Mouse (Mus musculus) CD4-positive helper T cell, adult 2 months (primary cell): Measurements from ENCODE around the gene Haspin.

Experiments used
- DNase-seq: peaks from one replicate; pipeline ENCODE4 v3.0.0-alpha.2; 2012; ENCODE audit warnings: low read depth, missing footprints, low spot score

Gene Haspin

GRCm38 (mm10) chr11:73137591-73138501 is at the start of gene Haspin:
TSS of gene Haspin (minus strand) at chr11:73138294.
- DNase-seq, result peak; percentile 92

DNA sequence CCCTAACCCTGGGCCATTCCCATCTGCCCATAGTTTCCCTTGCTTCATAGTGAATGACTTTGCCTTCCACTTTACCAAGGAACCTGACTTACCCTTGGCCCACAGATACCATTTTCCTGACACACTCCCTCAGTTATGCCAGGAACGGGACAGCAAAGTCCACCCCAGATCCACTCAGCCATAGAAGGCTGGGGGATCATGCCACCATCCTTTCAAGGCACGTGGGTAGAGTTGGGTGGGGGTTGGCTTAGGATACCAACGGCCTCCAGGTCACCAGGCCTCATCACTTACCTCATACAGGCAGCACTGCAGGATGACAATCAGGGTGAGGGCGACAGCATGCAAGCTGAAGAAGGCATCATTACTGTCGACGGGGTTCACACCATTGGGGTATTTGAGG is 49.1 kb upstream of the Haspin start:
- DNase-seq, result no peak

DNA sequence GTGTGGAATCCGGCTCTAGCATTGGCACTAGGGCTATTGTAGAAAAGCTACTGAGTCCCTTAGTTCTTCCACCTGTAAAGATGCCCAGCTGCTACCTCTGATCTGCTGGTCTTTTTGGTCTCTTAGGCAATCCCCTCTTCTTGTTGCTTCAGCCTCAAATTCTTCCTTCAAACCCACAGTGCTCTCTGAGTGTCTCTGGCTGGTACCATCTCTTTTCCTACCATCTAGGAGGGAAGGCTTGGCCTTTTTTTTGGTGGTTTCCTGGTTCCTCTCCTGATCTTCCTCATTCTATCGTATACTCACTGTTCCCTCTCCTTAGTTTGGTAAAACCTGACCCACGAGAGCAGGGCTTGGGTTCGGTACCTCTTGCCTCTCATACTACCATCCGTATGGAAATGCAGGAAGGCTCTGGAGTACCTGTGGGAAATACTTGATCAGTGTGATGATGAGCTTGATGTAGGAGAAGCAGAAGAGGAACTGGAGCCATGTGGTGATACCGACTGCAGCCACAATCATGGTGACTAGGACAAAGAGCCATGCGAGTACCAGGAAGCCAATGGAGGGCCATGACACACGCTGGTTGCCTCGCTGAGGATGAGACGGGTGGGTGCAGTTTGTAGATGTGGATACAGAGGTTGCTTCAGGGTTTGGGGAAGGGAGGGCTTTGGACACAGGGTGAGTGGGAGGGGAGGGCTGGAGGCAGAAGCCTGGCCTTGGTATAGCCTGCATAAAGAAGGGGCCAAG is 48.0 kb upstream of the Haspin start:
- no peak for DNase-seq

DNA sequence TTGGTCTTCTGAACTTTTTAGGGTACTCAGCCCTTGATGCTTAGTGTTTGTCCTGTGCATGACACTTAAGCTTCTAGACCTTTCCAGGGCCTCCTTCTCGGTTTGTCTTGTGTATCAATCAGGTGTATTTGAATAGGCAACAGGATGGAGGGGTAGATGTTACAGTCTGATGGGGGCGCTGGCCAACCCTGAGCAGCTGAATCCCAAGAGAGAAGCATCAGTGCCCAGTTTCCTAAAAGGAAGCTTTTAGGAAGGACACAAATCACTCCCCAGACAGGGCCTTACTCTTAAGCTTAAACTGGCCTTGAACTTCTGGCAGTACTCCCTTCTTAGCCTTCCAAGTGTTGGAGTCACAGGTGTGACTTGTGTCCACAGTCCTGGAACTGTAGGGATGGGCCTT is 39.8 kb upstream of the Haspin start:
- no peak for DNase-seq

- peak; percentile 58 for DNase-seq
These were observed 39.4 kb upstream of the Haspin start for GRCm38 (mm10) chr11:73177509-73177875.

DNA sequence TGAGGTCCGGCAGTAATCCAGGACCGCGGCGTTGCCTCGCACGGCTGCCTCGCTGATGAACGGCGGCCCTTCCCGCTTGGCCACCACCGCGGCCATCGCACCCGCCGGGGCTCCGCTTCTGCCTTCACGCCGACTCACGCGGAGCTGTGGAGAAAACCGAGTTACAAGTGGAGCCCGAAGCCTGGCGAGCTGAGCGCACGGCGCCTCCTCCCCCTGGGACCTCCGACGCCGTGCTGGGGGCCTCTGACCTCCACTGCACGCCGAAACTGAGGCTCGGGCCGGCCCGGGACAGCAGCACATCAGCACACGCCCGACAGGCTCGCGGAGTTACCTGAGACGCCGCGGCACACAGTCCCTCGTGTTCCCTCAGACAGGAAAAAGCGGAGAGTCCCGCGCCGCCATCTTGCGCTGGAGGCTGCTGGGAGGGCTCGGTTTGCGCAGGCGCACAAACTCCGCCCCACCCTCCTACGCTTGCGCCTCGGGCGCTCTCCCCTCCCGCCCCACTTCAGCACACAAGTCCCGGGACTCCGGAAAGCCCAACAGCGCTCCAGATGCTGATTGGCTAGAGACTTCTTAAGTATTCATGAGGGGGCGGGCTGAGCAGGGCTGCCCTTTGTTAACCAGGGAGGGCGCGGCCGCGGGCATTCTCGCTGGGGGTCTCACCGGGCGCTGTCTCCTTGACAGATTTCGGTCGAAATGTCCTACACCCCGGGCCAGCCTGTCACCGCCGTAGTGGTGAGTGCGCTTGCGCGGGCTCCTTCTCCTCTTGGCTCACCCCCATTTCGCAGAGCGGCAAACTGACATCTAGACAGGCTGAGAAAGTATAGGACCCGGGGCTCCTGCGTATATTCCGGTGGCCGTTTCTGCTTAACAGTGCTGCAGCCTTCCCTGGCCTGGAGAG is 38.8 kb upstream of the Haspin start, which contains the start of the genes Emc6 and Tax1bp3:
TSS of gene Emc6 (minus strand) at position 430 of the 901 bp plus-strand sequence.
TSS of gene Tax1bp3 (plus strand) at position 476 of the 901 bp plus-strand sequence.
- DNase-seq, result peak; percentile 99

GRCm38 (mm10) chr11:73176186-73176585 is 38.1 kb upstream of the Haspin start:
- DNase-seq, result no peak

DNA sequence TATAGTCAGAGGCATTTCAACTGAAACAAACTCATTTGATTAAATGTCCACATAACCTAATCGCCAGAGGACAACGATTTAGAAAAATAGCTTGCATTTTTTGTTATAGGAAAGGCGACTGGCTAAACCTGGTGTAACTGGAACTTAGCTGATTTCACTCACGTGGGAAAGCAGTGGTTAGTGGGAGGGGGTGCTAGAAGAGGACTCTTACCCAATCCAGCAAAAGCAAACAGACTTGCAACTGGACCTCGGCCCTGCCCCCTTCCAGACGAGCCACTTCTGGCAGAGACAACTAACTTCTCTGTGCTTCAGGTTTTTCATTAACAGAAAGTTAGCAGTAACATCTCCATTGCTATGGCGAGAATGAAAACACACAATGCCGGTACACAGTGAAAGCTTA is 37.5 kb upstream of the Haspin start:
- DNase-seq, result no peak

DNA sequence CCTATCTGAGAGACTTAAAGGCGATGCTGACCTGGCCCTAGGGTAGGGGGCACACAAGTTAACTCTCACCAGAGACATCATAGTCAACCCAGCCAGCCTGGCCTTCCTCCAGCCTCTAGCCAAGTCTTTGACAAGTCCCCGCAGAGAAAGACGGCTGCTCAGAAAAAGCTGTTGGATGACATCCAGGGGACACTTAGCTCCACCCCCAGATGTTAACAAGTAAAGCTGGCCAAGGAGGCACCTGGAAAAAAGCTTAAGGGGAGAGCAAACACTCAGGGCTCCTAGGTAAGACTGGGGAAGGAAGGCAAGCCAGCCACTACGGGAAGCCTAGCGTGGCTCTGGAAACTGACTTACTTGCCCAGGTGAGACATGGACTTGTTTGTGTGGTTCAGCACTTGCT is 34.1 kb upstream of the Haspin start:
- DNase-seq, result no peak

DNA sequence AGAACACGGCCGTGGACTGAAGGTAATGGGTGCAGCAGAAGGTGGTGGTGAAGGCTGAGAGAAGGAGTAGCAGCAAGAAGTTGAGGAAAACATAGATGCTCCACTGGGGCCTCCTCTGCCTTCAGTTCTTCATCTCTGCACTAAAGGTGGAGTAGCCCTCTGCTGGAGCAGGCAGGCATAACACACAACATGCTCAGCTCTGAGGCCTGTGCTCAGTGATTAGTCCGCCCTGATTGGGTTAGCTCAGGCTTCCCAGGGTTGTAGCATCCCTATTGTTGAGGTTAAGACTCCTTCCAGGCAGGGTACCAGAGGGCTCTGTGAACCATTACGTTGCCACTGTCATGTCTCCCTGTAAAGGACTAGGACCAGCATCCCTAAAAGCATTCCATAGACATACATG is 31.1 kb upstream of the Haspin start:
- peak; percentile 55 for DNase-seq

DNA sequence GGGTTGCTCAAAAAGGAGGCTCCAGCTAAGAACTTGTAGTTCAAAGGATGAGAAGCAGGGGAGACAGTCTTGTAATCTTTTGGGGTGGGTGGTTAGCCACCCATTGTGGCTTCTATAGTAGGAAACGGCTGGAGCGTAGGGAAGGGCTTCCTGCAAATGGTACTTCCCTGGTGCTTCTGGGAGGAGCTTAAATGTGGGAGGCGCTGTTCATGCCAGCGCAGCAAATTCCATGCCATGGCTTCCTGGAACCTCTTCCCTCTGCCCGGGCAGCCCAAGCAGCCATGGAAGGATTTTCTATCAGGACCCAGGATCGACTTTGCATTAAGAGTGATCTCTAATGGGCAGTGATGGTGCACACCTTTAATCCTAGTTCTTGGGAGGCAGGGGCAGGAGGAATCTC is 30.5 kb upstream of the Haspin start:
- no peak for DNase-seq

GRCm38 (mm10) chr11:73168071-73168470 is 30.0 kb upstream of the Haspin start:
- DNase-seq, result no peak

DNA sequence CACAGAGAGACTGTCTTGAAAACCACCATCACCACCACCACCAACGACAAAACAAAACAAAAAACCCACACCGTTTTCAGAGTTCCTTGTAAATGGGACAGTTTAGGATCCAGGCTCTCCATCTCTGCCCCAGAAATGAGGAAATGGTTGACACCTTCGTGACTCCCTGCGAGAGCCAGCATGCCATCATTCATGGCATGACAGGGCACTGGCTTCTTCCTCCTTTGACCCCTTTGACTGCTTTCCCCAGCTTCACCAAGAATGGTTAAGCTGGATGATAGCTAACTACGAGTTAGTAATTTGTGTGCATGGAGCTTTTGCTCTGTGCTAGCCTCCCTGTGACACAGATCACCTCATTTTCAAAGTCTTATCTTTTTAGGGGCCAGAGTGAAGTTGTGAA is 24.2 kb upstream of the Haspin start:
- no peak for DNase-seq

GRCm38 (mm10) chr11:73161616-73162015 is 23.5 kb upstream of the Haspin start:
- DNase-seq, result no peak

DNA sequence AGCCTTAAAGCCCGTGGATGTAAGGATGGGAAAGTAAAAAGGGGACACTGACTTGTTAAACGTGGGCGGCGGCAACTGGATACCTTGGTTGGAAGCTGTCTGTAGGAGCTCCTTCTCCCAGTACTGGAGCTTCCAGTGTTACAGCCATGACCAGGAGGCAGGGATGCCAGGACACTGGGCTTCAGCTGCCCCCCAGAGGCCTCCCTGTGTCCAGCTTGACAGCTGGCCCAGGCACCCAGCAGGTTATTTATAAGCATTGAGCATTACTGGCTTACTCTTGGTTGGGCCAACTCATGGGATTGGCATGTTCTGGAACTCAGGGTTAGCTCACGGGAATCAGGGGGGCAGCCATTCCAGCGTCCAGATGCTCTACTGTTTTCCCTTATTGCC is 22.7 kb upstream of the Haspin start:
- no peak for DNase-seq

DNA sequence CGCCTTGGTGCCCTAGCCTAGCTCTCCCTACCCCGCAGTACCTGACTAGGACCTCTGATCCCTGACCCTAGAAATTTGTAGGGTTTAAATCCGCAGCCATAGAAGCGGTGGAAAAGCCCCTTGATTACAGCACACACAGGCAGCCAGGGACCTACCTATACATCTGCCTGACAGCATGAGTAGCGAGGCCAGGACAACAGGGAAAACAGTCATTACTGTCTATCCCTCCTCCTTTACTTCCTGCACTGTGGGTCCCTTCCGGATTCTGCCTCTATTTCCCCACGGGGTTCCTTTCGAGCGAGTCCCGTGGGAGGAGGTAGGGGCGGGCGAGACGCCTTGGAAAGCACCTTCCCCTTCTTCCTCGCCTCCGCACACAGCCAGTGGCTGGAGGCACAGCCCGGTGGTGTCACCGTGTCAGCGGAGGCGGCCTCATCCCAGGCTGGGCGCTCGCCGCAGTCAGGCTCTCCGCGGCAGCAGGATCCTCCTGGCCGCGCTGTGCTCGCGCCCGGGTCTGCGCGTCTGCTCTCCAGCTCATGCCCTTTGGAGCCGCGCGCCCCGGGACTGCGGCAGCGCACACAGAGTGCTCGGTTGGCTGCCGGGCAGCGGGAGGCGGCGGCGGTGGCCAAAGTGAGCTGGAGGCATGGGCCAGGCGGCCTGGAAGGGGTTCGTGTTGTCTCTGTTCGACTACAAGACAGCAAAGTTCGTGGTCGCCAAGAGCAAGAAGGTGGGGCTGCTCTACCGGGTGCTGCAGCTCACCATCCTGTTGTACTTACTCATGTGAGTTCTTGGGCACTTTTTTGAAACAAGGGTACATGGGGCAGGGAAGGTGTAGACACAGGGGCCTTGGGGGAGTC is 22.1 kb upstream of the Haspin start, which contains the start of gene P2rx5:
TSS of gene P2rx5 (plus strand) at position 465 of the 854 bp plus-strand sequence.
- DNase-seq, result peak; percentile 25

DNA sequence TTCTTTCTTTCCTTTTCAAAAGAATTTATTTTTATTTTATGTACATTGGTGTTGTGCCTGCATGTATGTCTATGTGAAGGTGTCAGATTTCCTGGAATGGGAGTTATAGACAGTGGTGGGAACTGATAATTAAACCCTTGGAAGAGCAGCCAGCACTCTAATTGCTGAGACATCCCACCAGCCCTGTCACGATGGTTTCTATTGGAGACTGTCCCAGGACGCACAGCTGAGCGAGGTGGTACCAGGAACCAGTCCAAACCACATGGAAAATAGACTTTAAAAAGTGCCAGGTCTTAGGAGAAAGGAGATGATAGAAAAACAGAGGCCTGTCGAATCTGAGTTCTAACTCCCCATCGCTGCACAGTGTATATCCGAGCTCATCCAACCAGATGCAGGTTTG is 17.0 kb upstream of the Haspin start:
- no peak for DNase-seq

GRCm38 (mm10) chr11:73148209-73148608 is 10.1 kb upstream of the Haspin start:
- no peak for DNase-seq

GRCm38 (mm10) chr11:73146975-73147365 is 8.9 kb upstream of the Haspin start:
- DNase-seq, result no peak
